Mouse (Mus musculus): ENCODE data around the gene 2210408I21Rik.

DNA sequence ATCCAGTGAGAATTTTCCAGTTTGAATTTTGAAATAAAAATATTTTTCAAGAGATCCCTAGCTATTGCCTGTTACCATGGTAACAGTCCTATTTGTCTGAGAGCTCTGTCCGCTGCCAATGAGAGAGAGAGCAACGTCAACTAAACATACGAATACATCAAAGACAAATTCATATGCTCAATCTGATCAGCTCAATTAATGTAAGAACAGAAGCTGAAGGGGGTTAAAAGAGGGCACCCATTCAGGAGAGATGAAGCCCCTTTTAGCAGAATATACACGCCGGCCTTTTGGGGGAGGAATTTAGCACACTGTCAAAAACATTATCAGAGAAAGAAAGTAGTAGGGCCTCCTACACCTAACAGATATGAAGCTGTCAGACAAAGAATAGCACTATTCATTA is 261.6 kb downstream of the 2210408I21Rik start:
- TF ChIP-seq POLR2A (IDR thresholded peaks at IDR 0.05; ENCODE audit: low read depth, low read length) (no peak), CTCF (conservative IDR thresholded peaks at IDR 0.05; ENCODE audit: insufficient read depth, insufficient read length, low read depth, low read length) (no peak)
